Mouse (Mus musculus) liver, embryonic 14.5 days (tissue): ENCODE results near the gene Ptprd. TPM values are rescaled to one million over a fixed set of nuclear protein-coding genes. Genes with fewer than 3 reads are reported as not detected.
"Not testable (repeated sequence)": the region's sequence is repeated elsewhere in the genome, so short reads cannot be mapped to it uniquely, and the experiment has no call there.

Experiments used
- ATAC-seq: fragments of 200-750 bp; cut with Nextera tagmentation; 2 replicates; pipeline ENCODE4 v1.8.0; 2017; ENCODE audit warnings: moderate number of reproducible peaks, mild to moderate bottlenecking, moderate library complexity; ENCODE audit not compliant: insufficient read depth
- DNase-seq, 3 experiments: peaks; one replicate each; pipeline ENCODE4 v3.0.0-alpha.2; 2012 to 2013; ENCODE audit warnings: low read depth in 3 of 3, low spot score in 3 of 3
- H3K27ac ChIP-seq: fragments of 300-500 bp; sonication (generic); 2 replicates; pipeline ENCODE4 v1.5.1; 2014; ENCODE audit warnings: moderate library complexity, mild to moderate bottlenecking, control low read depth, inconsistent platforms
- H3K27me3 ChIP-seq: fragments of 300-500 bp; sonication (generic); 2 replicates; pipeline ENCODE4 v1.6.1; 2014; ENCODE audit warnings: mild to moderate bottlenecking, low read length, moderate library complexity; ENCODE audit not compliant: control insufficient read depth, insufficient read depth
- H3K36me3 ChIP-seq: fragments of 300-500 bp; sonication (generic); replicated peaks from 2 replicates; pipeline ENCODE4 v1.6.1; 2014; ENCODE audit warnings: low read depth; ENCODE audit not compliant: control insufficient read depth, insufficient read depth
- H3K4me1 ChIP-seq, 2 experiments: fragments of 200-500 bp in 1 of 2; fragments of 300-500 bp in 1 of 2; sonication (generic) in 1 of 2; replicated peaks; 2 replicates each; pipeline ENCODE4 v1.6.1; 2012 to 2014; ENCODE audit warnings: antibody characterized with exemption in 1 of 2, inconsistent platforms in 1 of 2, low read length in 1 of 2; ENCODE audit not compliant: control insufficient read depth in 2 of 2, insufficient read depth in 2 of 2
- H3K4me2 ChIP-seq: fragments of 300-500 bp; sonication (generic); 2 replicates; pipeline ENCODE4 v1.6.1; 2014; ENCODE audit warnings: low read depth, mild to moderate bottlenecking, control low read depth, moderate library complexity
- H3K4me3 ChIP-seq, 2 experiments: fragments of 200-500 bp in 1 of 2; fragments of 300-500 bp in 1 of 2; sonication (generic) in 1 of 2; 2 replicates each; pipeline ENCODE4 v1.5.1; 2012 to 2014; ENCODE audit warnings: low read depth in 2 of 2, low read length in 2 of 2, mild to moderate bottlenecking in 2 of 2, control low read depth in 1 of 2, inconsistent platforms in 1 of 2, moderate library complexity in 1 of 2; ENCODE audit not compliant: insufficient read depth in 1 of 2
- H3K9ac ChIP-seq: fragments of 300-500 bp; sonication (generic); replicated peaks from 2 replicates; pipeline ENCODE4 v1.6.1; 2014; ENCODE audit warnings: mild to moderate bottlenecking, control low read depth, moderate library complexity
- H3K9me3 ChIP-seq: fragments of 300-500 bp; sonication (generic); 2 replicates; pipeline ENCODE4 v1.6.1; 2016; ENCODE audit warnings: low read length, mixed read lengths; ENCODE audit not compliant: control insufficient read depth
- CTCF ChIP-seq: IDR thresholded peaks from 2 replicates; pipeline ENCODE4 v1.5.1; 2016; ENCODE audit warnings: antibody characterized with exemption, low read depth, control low read depth
- EP300 ChIP-seq: IDR thresholded peaks from 2 replicates; pipeline ENCODE4 v1.6.1; 2016; ENCODE audit warnings: antibody characterized with exemption, low read depth
- WGBS: fragments of 180-500 bp; shearing (Covaris S2); extraction: QIAGEN DNeasy Blood & Tissue Kit; methylation state at CpG from one replicate; pipeline ENCODE4 v1.1.7; 2014; ENCODE audit not compliant: insufficient replicate concordance; 5-methylcytosine and 5-hydroxymethylcytosine counted together
- polyA plus RNA-seq, 2 experiments: library from polyadenylated mRNA; depleted of rRNA in 1 of 2; stranded (reverse) in 1 of 2; unstranded in 1 of 2; fragments of >200 nt; fragmentation: Nextera tagmentation in 1 of 2; extraction: Ambion mirVana in 1 of 2; gene quantifications; 2 replicates each; pipeline versions ENCODE4 v1.2.1 to v1.2.3; 2012 to 2014

Gene Ptprd
- polyA plus RNA-seq, 2 experiments = 1.5 to 2.8 TPM

- 57% methylated on average over 5 of the region's 5 CpGs for WGBS
- H3K27ac ChIP-seq = no peak overlapping the region
- no peaks in the 10 kb centered on the region for H3K36me3 ChIP-seq
- ATAC-seq (no peak), DNase-seq (no peak)
- no peak overlapping the region for H3K9ac ChIP-seq
- no peak overlapping the region for H3K4me2 ChIP-seq
- H3K27me3 ChIP-seq = no peaks in the 10 kb centered on the region
- H3K4me3 ChIP-seq = no peak overlapping the region
- H3K4me1 ChIP-seq = no peaks in the 10 kb centered on the region
- no peaks in the 10 kb centered on the region for H3K9me3 ChIP-seq
- TF ChIP-seq CTCF (no peak), EP300 (no peak)
Measured at GRCm38 (mm10) chr4:76435920-76436319, 1775.8 kb downstream of the Ptprd start.

- no peak overlapping the region for H3K4me3 ChIP-seq
- H3K4me1 ChIP-seq = no peaks in the 10 kb centered on the region
- H3K27ac ChIP-seq = no peak overlapping the region
- 51% methylated on average over 3 of the region's 3 CpGs for WGBS
- no peak for TF ChIP-seq EP300
- TF ChIP-seq CTCF = no peak
- no peak overlapping the region for H3K9ac ChIP-seq
- H3K9me3 ChIP-seq = no peaks in the 10 kb centered on the region
- ATAC-seq (no peak), DNase-seq (no peak)
- H3K36me3 ChIP-seq = no peaks in the 10 kb centered on the region
- no peak overlapping the region for H3K4me2 ChIP-seq
- no peaks in the 10 kb centered on the region for H3K27me3 ChIP-seq
Measured at GRCm38 (mm10) chr4:76429769-76430168, 1782.0 kb downstream of the Ptprd start.

GRCm38 (mm10) chr4:76427036-76427435 is 1784.7 kb downstream of the Ptprd start:
- H3K4me1 ChIP-seq, H3K4me3 ChIP-seq, H3K4me2 ChIP-seq, DNase-seq, H3K9ac ChIP-seq, H3K36me3 ChIP-seq, ATAC-seq, H3K9me3 ChIP-seq, H3K27me3 ChIP-seq, H3K27ac ChIP-seq: not testable (repeated sequence)
- WGBS = 53% methylated on average over 3 of the region's 3 CpGs

GRCm38 (mm10) chr4:76425230-76425575 is 1786.6 kb downstream of the Ptprd start:
- no peak for DNase-seq
- no peaks in the 10 kb centered on the region for H3K27me3 ChIP-seq
- H3K4me1 ChIP-seq = no peaks in the 10 kb centered on the region
- WGBS = 57% methylated on average over 2 of the region's 2 CpGs
- H3K36me3 ChIP-seq = no peaks in the 10 kb centered on the region
- no peak overlapping the region for H3K4me3 ChIP-seq
- TF ChIP-seq CTCF (no peak), EP300 (no peak)
- no peaks in the 10 kb centered on the region for H3K9me3 ChIP-seq
- H3K4me2 ChIP-seq = no peak overlapping the region
- ATAC-seq = no peak
- no peak overlapping the region for H3K27ac ChIP-seq
- no peak overlapping the region for H3K9ac ChIP-seq

- H3K4me2 ChIP-seq = no peak overlapping the region
- no peaks in the 10 kb centered on the region for H3K36me3 ChIP-seq
- H3K27ac ChIP-seq = no peak overlapping the region
- H3K9ac ChIP-seq = no peak overlapping the region
- no peak for TF ChIP-seq EP300
- no peak for TF ChIP-seq CTCF
- ATAC-seq (no peak), DNase-seq (no peak)
- WGBS = 56% methylated on average over 9 of the region's 9 CpGs
- no peaks in the 10 kb centered on the region for H3K4me1 ChIP-seq
- no peaks in the 10 kb centered on the region for H3K9me3 ChIP-seq
- no peak overlapping the region for H3K4me3 ChIP-seq
- H3K27me3 ChIP-seq = no peaks in the 10 kb centered on the region
Measured at GRCm38 (mm10) chr4:76424324-76425229, 1787.2 kb downstream of the Ptprd start.
